Comparison of ENCODE assay signal across 12 mouse cellular contexts in genomic region chr16:67234862-67235261, GRCm38 (mm10).
DNase-seq lines count a peak whose midpoint lies in the region; ATAC-seq and TF ChIP-seq lines count a peak whose summit lies in the region.
"Had no signal": no experiment of that assay in that cellular context is flagged by ENCODE, and none has a peak within 500 bp of the region (broad histone marks: within the 10 kb centered on the region; RNA-seq: fewer than 3 reads in every experiment).

No protein-coding gene starts in this region.

- TF ChIP-seq EP300 in heart, postnatal 0 days (IDR thresholded peaks at IDR 0.05; ENCODE audit: low read depth), result no peak

- TF ChIP-seq CTCF in heart, postnatal 0 days (IDR thresholded peaks at IDR 0.05; ENCODE audit: low read depth), result peak; percentile 59

- WGBS in heart, postnatal 0 days, result 14% methylated on average over 1 of the region's 1 CpGs

- H3K4me3 ChIP-seq in heart, postnatal 0 days (ENCODE audit: low read depth, low read length), result no peak overlapping the region
- H3K4me3 ChIP-seq: erythroblast, embryonic 14.5 days; limb, embryonic 12.5 days; neural tube, embryonic 13.5 days had no signal

- no peaks in the 10 kb centered on the region for H3K36me3 ChIP-seq in heart, postnatal 0 days (replicated peaks; ENCODE audit: control insufficient read depth, insufficient read depth, low read length)
- H3K36me3 ChIP-seq: limb, embryonic 12.5 days; neural tube, embryonic 13.5 days had no signal

- H3K27ac ChIP-seq in heart, postnatal 0 days (ENCODE audit: low read depth), result no peak overlapping the region
- H3K27ac ChIP-seq: limb, embryonic 12.5 days; neural tube, embryonic 13.5 days had no signal

- H3K9me3 ChIP-seq in heart, postnatal 0 days (replicated peaks; ENCODE audit: control insufficient read depth, low read length), result no peaks in the 10 kb centered on the region
- H3K9me3 ChIP-seq: limb, embryonic 12.5 days; neural tube, embryonic 13.5 days had no signal

- no peak for DNase-seq in heart, postnatal 0 days (ENCODE audit: low spot score)
- DNase-seq in heart, adult 11 months, result no peak
- DNase-seq in 3T3-L1 (ENCODE audit: low read depth, low spot score), result peak; percentile 74
- peak; percentile 10 for DNase-seq in ES-CJ7 (ENCODE audit: low read depth, low spot score)
- DNase-seq in embryo, embryonic 10 days (ENCODE audit: low spot score), result peak; percentile 36
- no peak for DNase-seq in kidney, adult 9 months
- DNase-seq in MN1 (ENCODE audit: low spot score), result no peak
- DNase-seq in kidney, postnatal 10 days, result no peak
- DNase-seq: thymus, postnatal 14 days had no signal

- H3K9ac ChIP-seq in heart, postnatal 0 days (replicated peaks; ENCODE audit: low read depth, low read length), result no peak overlapping the region
- H3K9ac ChIP-seq: limb, embryonic 12.5 days; neural tube, embryonic 13.5 days had no signal

- H3K27me3 ChIP-seq in heart, postnatal 0 days (ENCODE audit: control insufficient read depth, insufficient read depth, low read length), result no peaks in the 10 kb centered on the region
- H3K27me3 ChIP-seq: limb, embryonic 12.5 days; neural tube, embryonic 13.5 days had no signal

- H3K4me2 ChIP-seq in heart, postnatal 0 days (ENCODE audit: low read depth, low read length), result no peak overlapping the region
- H3K4me2 ChIP-seq: limb, embryonic 12.5 days; neural tube, embryonic 13.5 days had no signal

- no peaks in the 10 kb centered on the region for H3K4me1 ChIP-seq in heart, postnatal 0 days (ENCODE audit: control insufficient read depth, insufficient read depth)
- H3K4me1 ChIP-seq: limb, embryonic 12.5 days; neural tube, embryonic 13.5 days had no signal

- ATAC-seq in heart, postnatal 0 days (ENCODE audit: insufficient read depth, low read depth), result no peak

Comparison
In these comparisons a context has a peak if more than half of its experiments do, and no peak if none do; other contexts are left out.
1. DNase-seq: peak in 3T3-L1 (single experiment), ES-CJ7 (single experiment) and embryo, embryonic 10 days (single experiment); none in heart, postnatal 0 days (single experiment), heart, adult 11 months (single experiment), kidney, adult 9 months (single experiment), MN1 (single experiment) and kidney, postnatal 10 days (single experiment).